Mouse (Mus musculus) left cerebral cortex, postnatal 25 days (tissue): ENCODE measurements around the gene Bcdin3d. TPM values are rescaled to one million over a fixed set of nuclear protein-coding genes. Genes with fewer than 3 reads are reported as not detected.
A peak's percentile ranks its signal among the peaks of the same experiment; 100 is the strongest.
"Not testable (repeated sequence)": the region's sequence is repeated elsewhere in the genome, so short reads cannot be mapped to it uniquely, and the experiment has no call there.

Experiments used
- DNase-seq, 2 experiments: peaks; one replicate each; pipeline ENCODE4 v3.0.0; 2022; ENCODE audit warnings: low spot score in 2 of 2, mixed read lengths in 1 of 2
- intact Hi-C: fragments of 180-260 bp; cut with DNase I; formaldehyde crosslinking; loops from one replicate; pipeline ENCODE4 v1.15.1; 2025
- total RNA-seq, 2 experiments: library from RNA; stranded (reverse); gene quantifications; 2 replicates each; pipeline ENCODE4 v1.2.3; 2021

Gene Bcdin3d
- total RNA-seq, 2 experiments from 2014 or later, result 4.6 to 4.9 TPM

- intact Hi-C loops, result no loop called here
- DNase-seq, result peak; percentile 52 to 69
Measured at GRCm38 (mm10) chr15:99449131-99449750, 25.3 kb downstream of the Bcdin3d start.

- DNase-seq, result peak in 1 of 2 experiments; percentile 80
- intact Hi-C loops, result not testable (repeated sequence)
Measured at GRCm38 (mm10) chr15:99446136-99446535, 28.4 kb downstream of the Bcdin3d start.

GRCm38 (mm10) chr15:99445567-99445966 lies 29.0 kb downstream of the Bcdin3d start:
- intact Hi-C loops, result no loop called here
- DNase-seq, result no peak

GRCm38 (mm10) chr15:99442358-99442757 lies 32.2 kb downstream of the Bcdin3d start:
- no peak for DNase-seq

GRCm38 (mm10) chr15:99440816-99441457 lies 33.6 kb downstream of the Bcdin3d start:
- intact Hi-C loops, result no loop called here
- no peak for DNase-seq

More at GRCm38 (mm10) chr15:99442358-99442757, 32.2 kb downstream of the Bcdin3d start:
- intact Hi-C loops, result no loop called here

- no peak for DNase-seq
- intact Hi-C loops, result no loop called here
Measured at GRCm38 (mm10) chr15:99440112-99440815, 34.3 kb downstream of the Bcdin3d start.

- DNase-seq, result no peak
- intact Hi-C loops, result no loop called here
Measured at GRCm38 (mm10) chr15:99438966-99439698, 35.4 kb downstream of the Bcdin3d start.

GRCm38 (mm10) chr15:99433913-99434312 lies 40.6 kb downstream of the Bcdin3d start:
- intact Hi-C loops, result no loop called here
- DNase-seq, result no peak

- no peak for DNase-seq
- intact Hi-C loops, result no loop called here
Measured at GRCm38 (mm10) chr15:99433081-99433718, 41.3 kb downstream of the Bcdin3d start.

GRCm38 (mm10) chr15:99431967-99432366 lies 42.6 kb downstream of the Bcdin3d start:
- intact Hi-C loops, result no loop called here
- DNase-seq, result no peak

GRCm38 (mm10) chr15:99431504-99431903 lies 43.0 kb downstream of the Bcdin3d start:
- DNase-seq, result no peak
- intact Hi-C loops, result no loop called here

GRCm38 (mm10) chr15:99431063-99431462 lies 43.5 kb downstream of the Bcdin3d start:
- DNase-seq, result no peak

GRCm38 (mm10) chr15:99430394-99430793 lies 44.1 kb downstream of the Bcdin3d start:
- no peak for DNase-seq
- intact Hi-C loops, result no loop called here

More at GRCm38 (mm10) chr15:99431063-99431462, 43.5 kb downstream of the Bcdin3d start:
- intact Hi-C loops, result no loop called here

GRCm38 (mm10) chr15:99423884-99424283 lies 50.6 kb downstream of the Bcdin3d start:
- intact Hi-C loops, result no loop called here
- DNase-seq, result no peak

- intact Hi-C loops, result no loop called here
- DNase-seq, result no peak
Measured at GRCm38 (mm10) chr15:99423131-99423530, 51.4 kb downstream of the Bcdin3d start.

GRCm38 (mm10) chr15:99422551-99422950 lies 52.0 kb downstream of the Bcdin3d start:
- no peak for DNase-seq
- intact Hi-C loops, result no loop called here

- intact Hi-C loops, result no loop called here
- no peak for DNase-seq
Measured at GRCm38 (mm10) chr15:99421676-99422075, 52.9 kb downstream of the Bcdin3d start.

- DNase-seq, result no peak
- intact Hi-C loops, result no loop called here
Measured at GRCm38 (mm10) chr15:99421152-99421551, 53.4 kb downstream of the Bcdin3d start.

- intact Hi-C loops, result no loop called here
- no peak for DNase-seq
Measured at GRCm38 (mm10) chr15:99420521-99421014, 54.0 kb downstream of the Bcdin3d start.
